Mouse (Mus musculus): Measurements from ENCODE around the gene Stx3. TPM values are rescaled to one million over a fixed set of nuclear protein-coding genes. Genes with fewer than 3 reads are reported as not detected.

Gene Stx3
- polyA plus RNA-seq, 1 experiment from 2014 or later, result 17.9 TPM

- no peak overlapping the region for H3K4me2 ChIP-seq (replicated peaks; ENCODE audit: low read depth)
- DNase-seq (ENCODE audit: low spot score) (no peak), ATAC-seq (ENCODE audit: low FRiP score, low TSS enrichment) (no peak)
- no peak overlapping the region for H3K9ac ChIP-seq (ENCODE audit: low read length)
- WGBS, result 55% methylated on average over 2 of the region's 2 CpGs
- H3K27me3 ChIP-seq (ENCODE audit: control insufficient read depth, insufficient read depth, low read length), result no peaks in the 10 kb centered on the region
- no peaks in the 10 kb centered on the region for H3K9me3 ChIP-seq (ENCODE audit: control insufficient read depth, low read length)
- TF ChIP-seq EP300 (optimal IDR thresholded peaks at IDR 0.05), result no peak
- TF ChIP-seq CTCF (IDR thresholded peaks at IDR 0.05; ENCODE audit: low read depth), result no peak
- peaks cover 4% of the 10 kb centered on the region; the same call in 1 of the 2 replicates for H3K4me1 ChIP-seq (replicated peaks; ENCODE audit: control insufficient read depth, insufficient read depth)
- H3K27ac ChIP-seq (replicated peaks), result no peak overlapping the region
- H3K4me3 ChIP-seq (ENCODE audit: low read depth, low read length), result no peak overlapping the region
- no peaks in the 10 kb centered on the region for H3K36me3 ChIP-seq (ENCODE audit: control insufficient read depth, insufficient read depth, low read length)
These were observed 12.0 kb downstream of the Stx3 start for GRCm38 (mm10) chr19:11807251-11807650.

GRCm38 (mm10) chr19:11804423-11804822, 14.8 kb downstream of the Stx3 start:
- DNase-seq (ENCODE audit: low spot score) (no peak), ATAC-seq (ENCODE audit: low FRiP score, low TSS enrichment) (no peak)
- no peaks in the 10 kb centered on the region for H3K9me3 ChIP-seq (ENCODE audit: control insufficient read depth, low read length)
- H3K4me3 ChIP-seq (ENCODE audit: low read depth, low read length), result no peak overlapping the region
- TF ChIP-seq EP300 (optimal IDR thresholded peaks at IDR 0.05), result no peak
- no peak for TF ChIP-seq CTCF (IDR thresholded peaks at IDR 0.05; ENCODE audit: low read depth)
- no peaks in the 10 kb centered on the region for H3K36me3 ChIP-seq (ENCODE audit: control insufficient read depth, insufficient read depth, low read length)
- no peaks in the 10 kb centered on the region for H3K27me3 ChIP-seq (ENCODE audit: control insufficient read depth, insufficient read depth, low read length)
- H3K4me2 ChIP-seq (replicated peaks; ENCODE audit: low read depth), result no peak overlapping the region
- no peak overlapping the region for H3K9ac ChIP-seq (ENCODE audit: low read length)
- WGBS, result 55% methylated on average over 1 of the region's 1 CpGs
- 0 out of 2 replicates have a peak overlapping the region, but pooled peaks have one; percentile 4 for H3K27ac ChIP-seq (replicated peaks)
- H3K4me1 ChIP-seq (replicated peaks; ENCODE audit: control insufficient read depth, insufficient read depth), result no peaks in the 10 kb centered on the region

- DNase-seq (ENCODE audit: low spot score), result no peak
These were observed 18.5 kb downstream of the Stx3 start for GRCm38 (mm10) chr19:11800531-11801315.

GRCm38 (mm10) chr19:11794447-11794846, 24.8 kb downstream of the Stx3 start:
- no peak for ATAC-seq (ENCODE audit: low FRiP score, low TSS enrichment)
- WGBS, result 78% methylated on average over 6 of the region's 6 CpGs
- TF ChIP-seq EP300 (optimal IDR thresholded peaks at IDR 0.05), result no peak
- no peak for TF ChIP-seq CTCF (IDR thresholded peaks at IDR 0.05; ENCODE audit: low read depth)
- H3K27ac ChIP-seq (replicated peaks), result no peak overlapping the region
- H3K4me2 ChIP-seq (replicated peaks; ENCODE audit: low read depth), result no peak overlapping the region
- H3K36me3 ChIP-seq (ENCODE audit: control insufficient read depth, insufficient read depth, low read length), result no peaks in the 10 kb centered on the region
- H3K9me3 ChIP-seq (ENCODE audit: control insufficient read depth, low read length), result no peaks in the 10 kb centered on the region
- no peak overlapping the region for H3K4me3 ChIP-seq (ENCODE audit: low read depth, low read length)
- no peak for DNase-seq (ENCODE audit: low spot score)
- no peaks in the 10 kb centered on the region for H3K4me1 ChIP-seq (replicated peaks; ENCODE audit: control insufficient read depth, insufficient read depth)
- no peaks in the 10 kb centered on the region for H3K27me3 ChIP-seq (ENCODE audit: control insufficient read depth, insufficient read depth, low read length)
- no peak overlapping the region for H3K9ac ChIP-seq (ENCODE audit: low read length)

More at GRCm38 (mm10) chr19:11800531-11801315, 18.5 kb downstream of the Stx3 start:
- Histone ChIP-seq H3K4me2 (replicated peaks; ENCODE audit: low read depth) (no peak overlapping the region), H3K9ac (ENCODE audit: low read length) (no peak overlapping the region), H3K27me3 (ENCODE audit: control insufficient read depth, insufficient read depth, low read length) (no peaks in the 10 kb centered on the region), H3K4me1 (replicated peaks; ENCODE audit: control insufficient read depth, insufficient read depth) (no peaks in the 10 kb centered on the region), H3K9me3 (ENCODE audit: control insufficient read depth, low read length) (no peaks in the 10 kb centered on the region), H3K4me3 (ENCODE audit: low read depth, low read length) (no peak overlapping the region), H3K27ac (replicated peaks) (0 out of 2 replicates have a peak overlapping the region, but pooled peaks have one; percentile 13), H3K36me3 (ENCODE audit: control insufficient read depth, insufficient read depth, low read length) (no peaks in the 10 kb centered on the region)
- TF ChIP-seq CTCF (IDR thresholded peaks at IDR 0.05; ENCODE audit: low read depth) (peak; percentile 50), EP300 (optimal IDR thresholded peaks at IDR 0.05) (no peak)
- ATAC-seq (ENCODE audit: low FRiP score, low TSS enrichment), result no peak
- 76% methylated on average over 8 of the region's 8 CpGs for WGBS

GRCm38 (mm10) chr19:11793741-11794359, 25.4 kb downstream of the Stx3 start:
- ATAC-seq (ENCODE audit: low FRiP score, low TSS enrichment) (no peak), DNase-seq (ENCODE audit: low spot score) (no peak)
- Histone ChIP-seq H3K9me3 (ENCODE audit: control insufficient read depth, low read length) (no peaks in the 10 kb centered on the region), H3K9ac (ENCODE audit: low read length) (no peak overlapping the region), H3K4me3 (ENCODE audit: low read depth, low read length) (no peak overlapping the region), H3K4me2 (replicated peaks; ENCODE audit: low read depth) (no peak overlapping the region), H3K27ac (replicated peaks) (no peak overlapping the region), H3K27me3 (ENCODE audit: control insufficient read depth, insufficient read depth, low read length) (no peaks in the 10 kb centered on the region), H3K4me1 (replicated peaks; ENCODE audit: control insufficient read depth, insufficient read depth) (no peaks in the 10 kb centered on the region), H3K36me3 (ENCODE audit: control insufficient read depth, insufficient read depth, low read length) (no peaks in the 10 kb centered on the region)
- no peak for TF ChIP-seq EP300 (optimal IDR thresholded peaks at IDR 0.05)
- no peak for TF ChIP-seq CTCF (IDR thresholded peaks at IDR 0.05; ENCODE audit: low read depth)
- 67% methylated on average over 2 of the region's 2 CpGs for WGBS

GRCm38 (mm10) chr19:11791825-11792224, 27.4 kb downstream of the Stx3 start:
- H3K9ac ChIP-seq (ENCODE audit: low read length), result no peak overlapping the region
- H3K27me3 ChIP-seq (ENCODE audit: control insufficient read depth, insufficient read depth, low read length), result no peaks in the 10 kb centered on the region
- H3K9me3 ChIP-seq (ENCODE audit: control insufficient read depth, low read length), result no peaks in the 10 kb centered on the region
- ATAC-seq (ENCODE audit: low FRiP score, low TSS enrichment) (no peak), DNase-seq (ENCODE audit: low spot score) (no peak)
- TF ChIP-seq EP300 (optimal IDR thresholded peaks at IDR 0.05) (no peak), CTCF (IDR thresholded peaks at IDR 0.05; ENCODE audit: low read depth) (no peak)
- no peaks in the 10 kb centered on the region for H3K4me1 ChIP-seq (replicated peaks; ENCODE audit: control insufficient read depth, insufficient read depth)
- H3K27ac ChIP-seq (replicated peaks), result no peak overlapping the region
- 73% methylated on average over 5 of the region's 5 CpGs for WGBS
- H3K4me2 ChIP-seq (replicated peaks; ENCODE audit: low read depth), result no peak overlapping the region
- no peak overlapping the region for H3K4me3 ChIP-seq (ENCODE audit: low read depth, low read length)
- H3K36me3 ChIP-seq (ENCODE audit: control insufficient read depth, insufficient read depth, low read length), result no peaks in the 10 kb centered on the region
